Mouse (Mus musculus): ENCODE data around the gene Actl6a.
"Not testable (repeated sequence)": the region's sequence is repeated elsewhere in the genome, so short reads cannot be mapped to it uniquely, and the experiment has no call there.

Actl6a gene

GRCm38 (mm10) chr3:32691841-32692240, 14.3 kb upstream of the Actl6a start:
- in situ Hi-C loops (cut with MboI; ENCODE audit: low sequenced_read_pairs): loop anchor here (25.0 kb wide), 1 partner anchor 355 kb away; no protein-coding TSS in a partner anchor

GRCm38 (mm10) chr3:32694211-32694610, 11.9 kb upstream of the Actl6a start:
- in situ Hi-C loops (cut with MboI; ENCODE audit: low sequenced_read_pairs): loop anchor here (25.0 kb wide), 1 partner anchor 357 kb away; no protein-coding TSS in a partner anchor

- in situ Hi-C loops (cut with MboI; ENCODE audit: low sequenced_read_pairs): loop anchor here (25.0 kb wide), 1 partner anchor 358 kb away; no protein-coding TSS in a partner anchor
Observed at GRCm38 (mm10) chr3:32694737-32695582, 11.1 kb upstream of the Actl6a start.

GRCm38 (mm10) chr3:32695583-32695980, 10.5 kb upstream of the Actl6a start:
- in situ Hi-C loops (cut with MboI; ENCODE audit: low sequenced_read_pairs): loop anchor here (25.0 kb wide), 1 partner anchor 358 kb away; no protein-coding TSS in a partner anchor

DNA sequence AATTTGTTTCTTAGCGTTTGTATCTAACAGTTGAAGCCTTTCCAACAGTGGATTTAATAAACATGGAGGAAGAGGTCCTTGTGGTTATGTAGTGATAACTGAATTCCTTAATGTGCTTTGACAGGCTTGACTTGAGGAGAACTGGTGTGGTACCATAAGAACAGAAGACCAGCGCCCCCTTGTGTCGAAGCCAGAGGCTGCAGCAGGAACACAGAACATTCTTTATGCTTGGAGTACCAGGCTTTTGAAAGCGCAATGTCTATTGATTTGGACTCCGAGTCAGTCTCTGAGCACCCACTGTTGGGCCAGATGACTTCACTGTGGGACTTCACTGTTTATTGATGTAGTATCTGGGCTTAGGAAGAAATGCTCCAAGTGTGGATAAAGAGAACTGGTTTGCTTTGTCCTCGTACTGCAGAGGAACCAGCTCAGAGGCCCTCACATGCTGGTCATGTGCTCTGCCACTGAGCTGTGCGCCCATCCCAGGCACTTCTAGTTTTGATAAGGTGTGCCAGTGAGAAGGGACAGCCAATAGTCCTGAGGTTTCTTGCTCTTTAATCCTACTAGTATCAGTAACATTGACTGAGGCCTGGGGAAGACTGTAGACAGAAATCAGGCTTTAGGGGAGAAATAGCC, 7.8 kb upstream of the Actl6a start:
- in situ Hi-C loops (cut with MboI; ENCODE audit: low sequenced_read_pairs): loop anchor here (25.0 kb wide), 1 partner anchor 361 kb away; no protein-coding TSS in a partner anchor

GRCm38 (mm10) chr3:32704021-32704420, 2.1 kb upstream of the Actl6a start:
- in situ Hi-C loops (cut with MboI; ENCODE audit: low sequenced_read_pairs): not testable (repeated sequence)

DNA sequence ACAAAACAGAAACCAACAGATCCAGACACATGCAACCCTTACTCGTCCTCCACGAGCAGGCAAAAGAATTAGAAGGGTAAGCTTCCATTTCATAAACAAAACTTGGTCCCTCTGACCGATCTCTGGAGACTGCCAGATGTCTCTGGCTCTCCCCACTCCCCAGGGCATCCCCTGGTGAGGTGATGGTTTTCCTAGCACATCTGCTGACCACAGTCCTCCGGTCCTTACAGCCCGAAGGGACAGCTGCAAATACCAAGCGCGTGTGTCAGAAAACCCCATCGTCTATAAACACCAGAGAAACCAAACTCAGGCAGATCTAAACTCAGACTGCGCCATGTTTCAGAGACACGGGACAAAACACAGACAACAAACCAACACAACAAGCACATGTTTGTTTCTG, 1.5 kb upstream of the Actl6a start:
- in situ Hi-C loops (cut with MboI; ENCODE audit: low sequenced_read_pairs): not testable (repeated sequence)

GRCm38 (mm10) chr3:32708052-32708367, 1.9 kb downstream of the Actl6a start:
- in situ Hi-C loops (cut with MboI; ENCODE audit: low sequenced_read_pairs): no loop called here

GRCm38 (mm10) chr3:32708368-32709231, 2.5 kb downstream of the Actl6a start:
- in situ Hi-C loops (cut with MboI; ENCODE audit: low sequenced_read_pairs): no loop called here

DNA sequence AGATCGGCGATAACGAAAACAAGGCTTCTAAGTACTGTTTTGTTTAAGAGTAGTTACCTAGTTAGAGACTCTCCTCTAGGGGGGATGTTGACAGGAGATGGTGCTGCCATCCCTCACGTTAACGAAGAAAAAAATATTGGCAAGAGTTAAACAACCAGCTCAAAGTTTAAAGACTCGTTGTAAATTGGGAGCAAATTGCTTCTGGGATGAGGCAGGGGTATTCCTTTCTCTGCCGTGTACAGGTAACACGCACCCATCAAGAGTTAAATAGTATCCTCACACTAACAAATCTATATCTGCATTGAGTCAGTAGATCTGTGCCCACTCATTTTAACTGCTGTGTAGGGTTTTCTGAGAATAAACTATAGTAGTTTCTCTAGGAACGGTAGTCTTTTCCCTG, 3.3 kb downstream of the Actl6a start:
- in situ Hi-C loops (cut with MboI; ENCODE audit: low sequenced_read_pairs): no loop called here

GRCm38 (mm10) chr3:32713711-32714110, 7.6 kb downstream of the Actl6a start:
- in situ Hi-C loops (cut with MboI; ENCODE audit: low sequenced_read_pairs): no loop called here

GRCm38 (mm10) chr3:32717403-32717802, 11.3 kb downstream of the Actl6a start:
- in situ Hi-C loops (cut with MboI; ENCODE audit: low sequenced_read_pairs): not testable (repeated sequence)

DNA sequence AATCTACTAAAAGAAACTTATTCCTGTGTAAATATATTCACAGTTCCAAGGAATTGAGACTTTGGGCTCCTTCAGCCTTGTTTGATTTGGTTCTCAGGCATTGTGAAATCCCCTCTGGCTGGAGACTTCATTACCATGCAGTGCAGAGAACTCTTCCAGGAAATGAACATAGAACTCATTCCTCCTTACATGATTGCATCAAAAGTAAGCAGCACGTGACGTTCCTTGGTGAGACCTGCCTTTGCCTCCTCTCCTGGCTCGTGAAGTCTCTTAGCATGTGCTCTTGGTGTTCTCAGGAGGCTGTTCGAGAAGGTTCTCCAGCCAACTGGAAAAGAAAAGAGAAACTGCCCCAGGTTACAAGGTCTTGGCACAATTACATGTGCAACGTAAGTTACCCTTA, 12.2 kb downstream of the Actl6a start:
- in situ Hi-C loops (cut with MboI; ENCODE audit: low sequenced_read_pairs): no loop called here

- in situ Hi-C loops (cut with MboI; ENCODE audit: low sequenced_read_pairs): no loop called here
Observed at GRCm38 (mm10) chr3:32724191-32724590, 18.1 kb downstream of the Actl6a start.

GRCm38 (mm10) chr3:32725951-32726350, 19.9 kb downstream of the Actl6a start:
- in situ Hi-C loops (cut with MboI; ENCODE audit: low sequenced_read_pairs): loop anchor here (25.0 kb wide), 1 partner anchor 1086 kb away; no protein-coding TSS in a partner anchor

DNA sequence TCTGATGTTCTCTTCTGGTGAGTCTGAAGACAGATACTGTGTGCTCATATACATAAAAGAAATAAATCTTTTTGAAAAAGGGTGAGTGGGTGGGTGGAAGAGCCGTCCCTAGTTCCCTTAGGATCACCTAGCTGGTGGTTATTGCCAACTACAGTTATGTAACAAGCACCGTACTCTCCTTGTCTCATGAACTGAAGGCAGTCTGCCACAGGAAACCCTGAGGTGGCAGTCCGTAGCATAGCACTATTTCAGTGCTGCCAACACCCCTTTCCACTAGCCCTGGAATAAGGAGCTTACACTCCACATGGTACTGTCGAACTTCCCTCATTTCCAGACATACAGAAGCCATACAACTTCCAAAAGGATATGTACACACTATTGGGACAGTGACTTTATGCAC, 21.8 kb downstream of the Actl6a start:
- in situ Hi-C loops (cut with MboI; ENCODE audit: low sequenced_read_pairs): loop anchor here (25.0 kb wide), 1 partner anchor 1084 kb away; no protein-coding TSS in a partner anchor

GRCm38 (mm10) chr3:32736244-32737171, 30.4 kb downstream of the Actl6a start, which contains the start of gene Ndufb5:
Gene Ndufb5 (plus strand): TSS chr3:32736990.
- in situ Hi-C loops (cut with MboI; ENCODE audit: low sequenced_read_pairs): loop anchor here (25.0 kb wide), 1 partner anchor 1076 kb away; no protein-coding TSS in a partner anchor

DNA sequence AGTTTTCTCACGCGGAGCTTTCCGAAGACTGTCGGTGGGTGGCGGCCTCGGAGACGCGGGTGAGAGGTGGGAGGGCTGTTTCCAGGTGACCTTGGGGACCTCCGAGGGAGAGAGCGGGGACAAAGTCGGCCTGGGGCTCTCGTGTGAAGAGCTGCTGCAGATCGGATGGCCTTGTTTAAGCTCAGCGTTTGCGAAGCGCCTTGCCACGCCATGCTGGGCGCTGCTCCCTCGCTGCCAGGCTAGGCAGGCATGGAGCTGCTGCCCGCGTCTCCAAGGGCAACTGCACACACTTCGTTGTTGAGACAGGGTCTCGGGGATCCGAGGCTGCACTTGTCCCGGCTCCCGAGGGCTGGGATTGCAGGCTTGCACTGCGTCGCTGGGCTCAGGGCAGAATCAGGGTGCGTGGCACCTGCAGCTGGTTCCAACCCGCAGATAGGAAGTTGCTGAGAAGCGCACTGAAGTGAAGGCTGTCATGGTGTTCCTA, 31.1 kb downstream of the Actl6a start, which contains the start of gene Mrpl47:
TSS of gene Mrpl47 (minus strand) at position 434 of the 484 bp plus-strand sequence.
- in situ Hi-C loops (cut with MboI; ENCODE audit: low sequenced_read_pairs): loop anchor here (25.0 kb wide), 1 partner anchor 1075 kb away; no protein-coding TSS in a partner anchor

GRCm38 (mm10) chr3:32738549-32738948, 32.5 kb downstream of the Actl6a start:
- in situ Hi-C loops (cut with MboI; ENCODE audit: low sequenced_read_pairs): loop anchor here (25.0 kb wide), 1 partner anchor 1074 kb away; no protein-coding TSS in a partner anchor
